Mouse (Mus musculus) neural tube, embryonic 14.5 days (tissue): ENCODE results near the gene Edil3. TPM values are rescaled to one million over a fixed set of nuclear protein-coding genes. Genes with fewer than 3 reads are reported as not detected.
A peak's percentile ranks its signal among the peaks of the same experiment; 100 is the strongest.

Experiments
- ATAC-seq: fragments of 200-750 bp; cut with Nextera tagmentation; 2 replicates; pipeline ENCODE4 v1.8.0; 2017; ENCODE audit warnings: low read depth, mild to moderate bottlenecking, moderate TSS enrichment, moderate library complexity
- H3K27ac ChIP-seq: fragments of 300-500 bp; sonication (generic); 2 replicates; pipeline ENCODE4 v1.5.1; 2014; ENCODE audit warnings: low read depth, mild to moderate bottlenecking, control low read depth, low read length, moderate library complexity, mixed read lengths
- H3K27me3 ChIP-seq: fragments of 300-500 bp; sonication (generic); 2 replicates; pipeline ENCODE4 v1.6.1; 2014; ENCODE audit warnings: low read length; ENCODE audit not compliant: control insufficient read depth, insufficient read depth
- H3K36me3 ChIP-seq: fragments of 300-500 bp; sonication (generic); 2 replicates; pipeline ENCODE4 v1.6.1; 2014; ENCODE audit warnings: low read length, mixed read lengths; ENCODE audit not compliant: control insufficient read depth, insufficient read depth
- H3K4me1 ChIP-seq: fragments of 300-500 bp; sonication (generic); 2 replicates; pipeline ENCODE4 v1.6.1; 2014; ENCODE audit warnings: low read length; ENCODE audit not compliant: control insufficient read depth, insufficient read depth
- H3K4me2 ChIP-seq: fragments of 300-500 bp; sonication (generic); 2 replicates; pipeline ENCODE4 v1.6.1; 2014; ENCODE audit warnings: mild to moderate bottlenecking, low read depth, low read length, control low read depth
- H3K4me3 ChIP-seq: fragments of 300-500 bp; sonication (generic); 2 replicates; pipeline ENCODE4 v1.5.1; 2014; ENCODE audit warnings: low read depth, low read length, control low read depth, mixed read lengths
- H3K9ac ChIP-seq: fragments of 300-500 bp; sonication (generic); replicated peaks from 2 replicates; pipeline ENCODE4 v1.6.1; 2014; ENCODE audit warnings: low read depth, mild to moderate bottlenecking, control low read depth, low read length, mixed read lengths
- H3K9me3 ChIP-seq: fragments of 300-500 bp; sonication (generic); 2 replicates; pipeline ENCODE4 v1.6.1; 2016; ENCODE audit warnings: low read length; ENCODE audit not compliant: control insufficient read depth
- WGBS: fragments of 180-500 bp; shearing (Covaris S2); extraction: QIAGEN DNeasy Blood & Tissue Kit; methylation state at CpG from one replicate; pipeline ENCODE4 v1.1.7; 2014; 5-methylcytosine and 5-hydroxymethylcytosine counted together
- polyA plus RNA-seq: library from polyadenylated mRNA; unstranded; fragments of >200 nt; fragmentation: Nextera tagmentation; extraction: Ambion mirVana; gene quantifications from 2 replicates; pipeline ENCODE4 v1.2.1, GENCODE M21; 2014

The Edil3 gene
- polyA plus RNA-seq, 1 experiment from 2014 or later: 76.7 TPM

- H3K4me1 ChIP-seq: 0 out of 2 replicates have a peak, but pooled peaks cover 2% of the 10 kb centered on the region
- WGBS: 92% methylated on average over 3 of the region's 3 CpGs
- no peak overlapping the region for H3K4me3 ChIP-seq
- no peak overlapping the region for H3K27ac ChIP-seq
- no peak overlapping the region for H3K4me2 ChIP-seq
- no peaks in the 10 kb centered on the region for H3K36me3 ChIP-seq
- no peak overlapping the region for H3K9ac ChIP-seq
- H3K27me3 ChIP-seq: no peaks in the 10 kb centered on the region
- ATAC-seq: no peak
- H3K9me3 ChIP-seq: no peaks in the 10 kb centered on the region
Observed at GRCm38 (mm10) chr13:89339776-89340175, 518.5 kb downstream of the Edil3 start.

GRCm38 (mm10) chr13:89355234-89355633 lies 534.0 kb downstream of the Edil3 start:
- no peak overlapping the region for H3K4me3 ChIP-seq
- no peak overlapping the region for H3K9ac ChIP-seq
- H3K4me2 ChIP-seq: no peak overlapping the region
- H3K9me3 ChIP-seq: no peaks in the 10 kb centered on the region
- H3K36me3 ChIP-seq: no peaks in the 10 kb centered on the region
- no peaks in the 10 kb centered on the region for H3K4me1 ChIP-seq
- H3K27me3 ChIP-seq: no peaks in the 10 kb centered on the region
- no peak overlapping the region for H3K27ac ChIP-seq
- peak; percentile 60 for ATAC-seq
- 28% methylated on average over 3 of the region's 3 CpGs for WGBS

GRCm38 (mm10) chr13:89358407-89358806 lies 537.1 kb downstream of the Edil3 start:
- no peak for ATAC-seq
- H3K36me3 ChIP-seq: no peaks in the 10 kb centered on the region
- no peak overlapping the region for H3K9ac ChIP-seq
- no peak overlapping the region for H3K4me2 ChIP-seq
- no peak overlapping the region for H3K4me3 ChIP-seq
- no peaks in the 10 kb centered on the region for H3K27me3 ChIP-seq
- H3K9me3 ChIP-seq: no peaks in the 10 kb centered on the region
- H3K27ac ChIP-seq: no peak overlapping the region
- no peaks in the 10 kb centered on the region for H3K4me1 ChIP-seq

GRCm38 (mm10) chr13:89362274-89362673 lies 541.0 kb downstream of the Edil3 start:
- no peak overlapping the region for H3K4me2 ChIP-seq
- no peaks in the 10 kb centered on the region for H3K27me3 ChIP-seq
- no peaks in the 10 kb centered on the region for H3K36me3 ChIP-seq
- no peak overlapping the region for H3K9ac ChIP-seq
- H3K27ac ChIP-seq: no peak overlapping the region
- H3K4me3 ChIP-seq: no peak overlapping the region
- 65% methylated on average over 4 of the region's 4 CpGs for WGBS
- H3K4me1 ChIP-seq: no peaks in the 10 kb centered on the region
- ATAC-seq: no peak
- no peaks in the 10 kb centered on the region for H3K9me3 ChIP-seq

- Histone ChIP-seq H3K27ac (no peak overlapping the region), H3K9ac (no peak overlapping the region), H3K4me3 (no peak overlapping the region), H3K27me3 (no peaks in the 10 kb centered on the region), H3K4me2 (no peak overlapping the region), H3K9me3 (no peaks in the 10 kb centered on the region), H3K36me3 (no peaks in the 10 kb centered on the region), H3K4me1 (no peaks in the 10 kb centered on the region)
- ATAC-seq: peak; percentile 18; the same call in 1 of the 2 replicates
Observed at GRCm38 (mm10) chr13:89371253-89371652, 550.0 kb downstream of the Edil3 start.

GRCm38 (mm10) chr13:89371656-89372240 lies 550.5 kb downstream of the Edil3 start:
- Histone ChIP-seq H3K36me3 (no peaks in the 10 kb centered on the region), H3K4me3 (no peak overlapping the region), H3K9me3 (no peaks in the 10 kb centered on the region), H3K4me1 (no peaks in the 10 kb centered on the region), H3K9ac (no peak overlapping the region), H3K27ac (no peak overlapping the region), H3K4me2 (no peak overlapping the region), H3K27me3 (no peaks in the 10 kb centered on the region)
- WGBS: 27% methylated on average over 5 of the region's 5 CpGs
- ATAC-seq: peak; percentile 93
